Mouse (Mus musculus): ENCODE measurements at regions not wholly inside any gene's neighbourhood (a gene's known extent, or its start where the extent isn't known, plus 50 kb on each side); places are given as distances from the start of the nearest gene placed in this dataset.
"Not testable (repeated sequence)": the region's sequence is repeated elsewhere in the genome, so short reads cannot be mapped to it uniquely, and the experiment has no call there.

DNA sequence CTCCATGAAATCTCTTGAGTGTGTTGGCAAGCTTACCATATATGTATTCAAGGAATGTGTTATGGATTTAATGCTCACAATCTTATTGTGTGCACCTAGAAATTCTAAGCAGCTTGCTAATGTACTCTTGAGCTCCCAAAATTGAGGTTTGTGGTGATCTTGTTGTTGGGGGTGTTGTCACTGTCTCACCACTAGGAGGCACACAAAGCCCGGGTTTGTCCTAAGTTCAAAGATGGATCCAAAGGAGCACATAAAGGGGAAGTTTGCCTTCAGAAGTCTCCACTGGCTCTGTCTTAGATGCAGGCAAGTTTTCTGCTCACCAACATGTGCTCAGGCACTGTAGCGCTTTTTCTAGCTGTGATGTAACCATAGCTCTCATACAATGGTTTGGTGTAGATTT, 151.8 kb downstream of the Mrgpra4 start:
- intact Hi-C loops (cut with DNase I) = no loop called here
- DNase-seq (ENCODE audit: low spot score in 2 of 2) = no peak

DNA sequence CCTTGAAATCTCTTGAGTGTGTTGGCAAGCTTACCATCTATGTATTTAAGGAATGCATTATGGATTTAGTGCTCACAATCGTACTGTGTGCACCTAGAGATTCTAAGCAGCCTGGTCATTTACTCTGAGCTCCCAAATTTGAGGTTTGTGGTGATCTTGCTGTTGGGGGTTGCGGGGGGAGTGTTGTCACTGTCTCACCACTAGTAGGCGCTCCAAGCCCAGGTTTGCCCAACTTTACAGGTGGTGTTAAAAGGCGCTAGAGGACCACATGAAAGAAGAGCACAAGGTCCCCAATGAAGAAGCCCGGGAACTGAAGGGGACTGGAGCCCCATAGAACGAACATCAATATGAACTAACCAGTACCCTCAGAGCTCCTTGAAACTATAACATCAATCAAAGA, 180.2 kb upstream of the Mrgpra3 start:
- intact Hi-C loops (cut with DNase I) = no loop called here

DNA sequence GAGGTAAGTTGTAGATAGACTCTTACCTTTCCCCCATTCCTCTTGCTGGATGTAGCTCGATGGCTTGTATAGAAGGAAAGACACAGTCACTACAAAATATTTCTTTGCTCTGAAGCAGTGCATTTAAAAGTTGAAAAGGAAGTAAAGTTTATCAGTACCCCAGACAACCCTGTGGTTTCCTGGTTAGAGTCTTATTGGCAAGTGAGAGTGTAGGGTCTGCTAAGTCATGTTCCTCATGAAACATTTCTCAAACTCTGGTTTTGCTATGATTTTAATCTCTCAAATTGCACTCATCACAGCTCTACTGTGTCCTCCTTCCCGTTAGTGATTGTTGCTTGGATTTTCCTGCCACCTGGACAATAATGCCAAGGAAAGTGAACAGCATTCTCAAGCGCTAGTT, 146.4 kb upstream of the Mrgpra3 start:
- intact Hi-C loops (cut with DNase I) = no loop called here
- DNase-seq (ENCODE audit: low spot score in 2 of 2) = no peak

More for the DNA sequence above, 180.2 kb upstream of the Mrgpra3 start:
- no peak for DNase-seq (ENCODE audit: low spot score in 2 of 2)

DNA sequence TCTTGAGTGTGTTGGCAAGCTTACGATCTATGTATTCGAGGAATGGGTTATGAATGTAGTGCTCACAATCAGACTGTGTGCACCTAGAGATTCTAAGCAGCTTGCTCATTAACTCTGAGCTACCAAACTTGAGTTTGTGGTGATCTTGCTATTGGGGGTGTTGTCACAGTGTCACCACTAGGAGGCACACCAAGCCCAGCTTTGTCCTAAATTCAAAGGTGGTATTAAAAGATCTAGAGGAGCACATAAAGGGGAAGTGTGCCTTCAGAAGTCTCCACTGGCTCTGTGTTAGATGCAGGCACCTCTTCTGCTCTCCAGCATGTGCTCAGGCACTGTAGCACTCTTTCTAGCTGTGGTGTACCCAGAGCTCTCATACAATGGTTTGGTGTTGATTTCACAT, 138.9 kb upstream of the Mrgpra3 start:
- DNase-seq (ENCODE audit: low spot score in 2 of 2); intact Hi-C loops (cut with DNase I): not testable (repeated sequence)

DNA sequence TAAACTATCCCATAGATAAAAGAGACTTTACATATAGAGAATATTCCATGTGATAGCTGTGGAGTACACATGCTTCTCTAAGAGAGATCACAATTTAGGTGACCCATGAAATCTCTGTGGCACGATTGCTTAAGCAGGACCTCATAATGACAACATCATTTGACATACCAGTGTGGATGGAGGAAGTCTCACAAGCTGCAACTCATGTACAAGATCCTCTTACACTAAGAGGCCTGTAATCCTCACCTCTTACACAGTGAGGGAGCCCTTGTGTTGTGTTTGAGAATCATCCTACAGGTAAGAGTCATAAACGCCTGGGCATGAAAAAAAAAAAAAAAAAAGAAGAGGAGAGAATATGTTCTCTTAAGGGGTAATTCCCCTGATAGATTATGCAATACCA, 89.9 kb upstream of the Mrgpra3 start:
- no peak for DNase-seq (ENCODE audit: low spot score in 2 of 2)
- intact Hi-C loops (cut with DNase I) = loop anchor here (10.0 kb wide), 1 partner anchor 56 kb away; no protein-coding TSS in a partner anchor

DNA sequence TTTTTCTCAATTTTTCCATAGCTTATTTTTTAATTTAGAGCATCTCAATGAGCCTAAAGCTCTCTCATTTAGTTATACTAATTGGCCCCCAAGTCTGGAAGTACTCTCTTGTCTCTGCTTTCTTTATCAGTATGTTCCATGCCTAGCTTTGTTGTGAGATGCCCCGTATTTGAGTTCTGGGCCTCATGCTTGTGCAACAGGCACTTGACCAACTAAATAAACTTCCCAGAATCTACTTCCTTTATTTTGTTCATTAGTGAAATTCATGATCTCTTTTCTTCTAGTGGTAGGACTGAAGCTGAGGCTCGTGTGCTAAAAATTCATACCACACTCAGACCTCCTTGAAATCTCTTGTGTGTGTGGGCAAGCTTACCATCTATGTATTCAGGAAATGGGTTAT, 75.8 kb upstream of the Mrgpra3 start:
- intact Hi-C loops (cut with DNase I) = no loop called here
- no peak for DNase-seq (ENCODE audit: low spot score in 2 of 2)

Small RNAs in the stretch of these regions (microRNA-seq; reads per million reads assigned to microRNA genes)
- 0 reads per million in 2 experiments for gene Gm22427

All from left cerebral cortex, postnatal 25 days (tissue).